Mouse (Mus musculus) thymus, adult 2 months (tissue): Measurements from ENCODE around the gene Kxd1. TPM values are rescaled to one million over a fixed set of nuclear protein-coding genes. Genes with fewer than 3 reads are reported as not detected.
A peak's percentile ranks its signal among the peaks of the same experiment; 100 is the strongest.

ENCODE experiments used
- DNase-seq: peaks from one replicate; pipeline ENCODE4 v3.0.0; 2021
- H3K27ac ChIP-seq: fragments of 200-500 bp; 2 replicates; pipeline ENCODE4 v1.5.1; 2012; ENCODE audit warnings: low read length, control low read depth; ENCODE audit not compliant: control insufficient read depth, insufficient read depth
- H3K27me3 ChIP-seq: fragments of 200-500 bp; 2 replicates; pipeline ENCODE4 v1.6.1; 2012; ENCODE audit warnings: mild to moderate bottlenecking, low read length, moderate library complexity, mixed read lengths; ENCODE audit not compliant: control insufficient read depth, insufficient read depth
- H3K36me3 ChIP-seq: fragments of 200-500 bp; 2 replicates; pipeline ENCODE4 v1.6.1; 2012; ENCODE audit warnings: mild to moderate bottlenecking, low read length, moderate library complexity; ENCODE audit not compliant: control insufficient read depth, insufficient read depth
- H3K4me1 ChIP-seq: fragments of 200-500 bp; replicated peaks from 2 replicates; pipeline ENCODE4 v1.6.1; 2012; ENCODE audit warnings: low read length; ENCODE audit not compliant: control insufficient read depth, insufficient read depth
- H3K4me3 ChIP-seq: fragments of 200-500 bp; 2 replicates; pipeline ENCODE4 v1.5.1; 2012; ENCODE audit warnings: mild to moderate bottlenecking, low read length, control low read depth, moderate library complexity; ENCODE audit not compliant: control insufficient read depth, insufficient read depth
- CTCF ChIP-seq: fragments of 200-500 bp; IDR thresholded peaks from 2 replicates; pipeline ENCODE4 v1.5.1; 2012; ENCODE audit warnings: mild to moderate bottlenecking, control low read depth, low read length, moderate library complexity, borderline replicate concordance; ENCODE audit not compliant: control insufficient read depth, poor library complexity, insufficient read depth; ENCODE audit errors: extremely low read depth
- POLR2A ChIP-seq: fragments of 200-500 bp; IDR thresholded peaks from 2 replicates; pipeline ENCODE4 v1.6.1; 2012; ENCODE audit warnings: mild to moderate bottlenecking, low read length, control low read depth, moderate library complexity; ENCODE audit not compliant: control insufficient read depth, poor library complexity, insufficient read depth; ENCODE audit errors: extremely low read depth
- WGBS: fragments of 180-500 bp; shearing (Covaris S2); methylation state at CpG from one replicate; pipeline ENCODE4 v1.1.7; 2018; 5-methylcytosine and 5-hydroxymethylcytosine counted together
- polyA plus RNA-seq: library from polyadenylated mRNA; depleted of rRNA; stranded (reverse); fragments of >200 nt; gene quantifications from 2 replicates; pipeline ENCODE4 v1.2.3, GENCODE M21; 2012

Gene Kxd1
- polyA plus RNA-seq, 1 experiment: 72.7 TPM

GRCm38 (mm10) chr8:70540507-70541071 lies 12.8 kb upstream of the Kxd1 start:
- Histone ChIP-seq H3K36me3 (no peaks in the 10 kb centered on the region), H3K4me1 (peaks cover 28% of the 10 kb centered on the region), H3K27ac (no peak overlapping the region), H3K4me3 (peak overlapping the region; percentile 64), H3K27me3 (no peaks in the 10 kb centered on the region)
- TF ChIP-seq POLR2A (no peak), CTCF (no peak)
- WGBS: 23% methylated on average over 7 of the region's 7 CpGs
- DNase-seq: no peak

- Histone ChIP-seq H3K27ac (no peak overlapping the region), H3K36me3 (no peaks in the 10 kb centered on the region), H3K4me3 (peak overlapping the region; percentile 64), H3K4me1 (peaks cover 28% of the 10 kb centered on the region), H3K27me3 (no peaks in the 10 kb centered on the region)
- 4% methylated on average over 4 of the region's 4 CpGs for WGBS
- no peak for TF ChIP-seq POLR2A
- TF ChIP-seq CTCF: no peak
- DNase-seq: peak; percentile 17
Measured at GRCm38 (mm10) chr8:70540013-70540506, 12.3 kb upstream of the Kxd1 start.

GRCm38 (mm10) chr8:70539077-70539813 lies 11.5 kb upstream of the Kxd1 start, which contains the start of gene Ell:
Gene Ell (plus strand): TSS chr8:70539457.
- Histone ChIP-seq H3K27ac (peak within 1 kb of the TSS; percentile 69), H3K27me3 (no peaks in the 10 kb centered on the region), H3K4me3 (peak within 1 kb of the TSS; percentile 64), H3K36me3 (no peaks in the 10 kb centered on the region), H3K4me1 (peaks cover 28% of the 10 kb centered on the region)
- WGBS: under 1% methylated on average over 58 of the region's 58 CpGs
- TF ChIP-seq CTCF (peak; percentile 44; the same call in 1 of the 2 replicates), POLR2A (peak; percentile 24)
- peak; percentile 99 for DNase-seq

GRCm38 (mm10) chr8:70538633-70539076 lies 10.9 kb upstream of the Kxd1 start:
- no peaks in the 10 kb centered on the region for H3K27me3 ChIP-seq
- H3K4me3 ChIP-seq: peak overlapping the region; percentile 64
- peak overlapping the region; percentile 69 for H3K27ac ChIP-seq
- peak; percentile 100 for DNase-seq
- H3K36me3 ChIP-seq: no peaks in the 10 kb centered on the region; the same call in 1 of the 2 replicates
- peaks cover 28% of the 10 kb centered on the region for H3K4me1 ChIP-seq
- under 1% methylated on average over 32 of the region's 32 CpGs for WGBS
- TF ChIP-seq CTCF (no peak), POLR2A (no peak; the same call in 1 of the 2 replicates)

GRCm38 (mm10) chr8:70538024-70538579 lies 10.3 kb upstream of the Kxd1 start:
- DNase-seq: peak; percentile 39
- 26% methylated on average over 24 of the region's 24 CpGs for WGBS
- H3K4me3 ChIP-seq: peak overlapping the region; percentile 64
- H3K4me1 ChIP-seq: peaks cover 28% of the 10 kb centered on the region
- H3K27me3 ChIP-seq: no peaks in the 10 kb centered on the region
- H3K36me3 ChIP-seq: peaks cover under 1% of the 10 kb centered on the region
- TF ChIP-seq CTCF (no peak), POLR2A (no peak)
- no peak overlapping the region; the same call in 1 of the 2 replicates for H3K27ac ChIP-seq

- peaks cover 20% of the 10 kb centered on the region for H3K4me1 ChIP-seq
- WGBS: 98% methylated on average over 2 of the region's 2 CpGs
- H3K27me3 ChIP-seq: no peaks in the 10 kb centered on the region
- H3K27ac ChIP-seq: no peak overlapping the region
- peaks cover 21% of the 10 kb centered on the region for H3K36me3 ChIP-seq
- H3K4me3 ChIP-seq: no peak overlapping the region
- no peak for DNase-seq
- TF ChIP-seq POLR2A (no peak), CTCF (no peak)
Measured at GRCm38 (mm10) chr8:70535701-70536100, 7.9 kb upstream of the Kxd1 start.
